ENCODE assay signal across 25 mouse cellular contexts in the genomic region with DNA sequence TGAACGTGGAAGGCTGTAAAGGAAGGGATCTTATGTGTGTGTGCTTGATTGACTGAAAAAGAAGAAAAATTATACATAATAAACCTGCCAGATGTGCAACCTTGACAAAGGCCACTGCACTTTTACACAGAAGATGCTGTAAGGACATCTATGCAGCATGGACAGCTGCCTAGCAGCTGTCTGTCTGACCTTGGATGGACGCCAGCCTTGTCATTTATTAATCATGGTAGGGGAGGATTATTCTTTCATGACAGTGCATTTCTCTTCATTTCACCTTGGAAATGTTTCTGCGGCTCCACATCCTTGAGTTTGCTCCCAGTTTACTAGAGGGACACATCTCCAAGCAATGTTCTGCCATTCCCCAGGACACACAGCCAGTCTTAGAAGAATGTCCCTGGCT. TPM values are rescaled to one million over a fixed set of nuclear protein-coding genes. Genes with fewer than 3 reads are reported as not detected.
A peak's percentile ranks its signal among the peaks of the same experiment; 100 is the strongest.
DNase-seq lines count a peak whose midpoint lies in the region; ATAC-seq and TF ChIP-seq lines count a peak whose summit lies in the region.
"Had no signal": no experiment of that assay in that cellular context is flagged by ENCODE, and none has a peak within 500 bp of the region (broad histone marks: within the 10 kb centered on the region; RNA-seq: fewer than 3 reads in every experiment).

No protein-coding gene starts in this region.

- ATAC-seq in kidney, embryonic 15.5 days (replicated peaks; ENCODE audit: low FRiP score) = no peak
- ATAC-seq: inflammation-experienced regulatory T-cells, adult 6 months; lung, postnatal 0 days; midbrain, embryonic 16.5 days had no signal

- H3K4me3 ChIP-seq in kidney, adult 2 months (ENCODE audit: insufficient read depth, low read depth, low read length) = no peak overlapping the region
- H3K4me3 ChIP-seq in kidney, embryonic 15.5 days (replicated peaks) = no peak overlapping the region
- H3K4me3 ChIP-seq in liver, adult 2 months (ENCODE audit: insufficient read depth, low read depth, low read length) = no peak overlapping the region
- H3K4me3 ChIP-seq: embryonic facial prominence, embryonic 12.5 days; erythroblast, embryonic 14.5 days; forebrain, embryonic 12.5 days; heart, embryonic 12.5 days; limb, embryonic 15.5 days; midbrain, embryonic 10.5 days; myocyte; neural tube, embryonic 13.5 days had no signal

- no peaks in the 10 kb centered on the region for H3K4me1 ChIP-seq in kidney, adult 2 months (ENCODE audit: control insufficient read depth, insufficient read depth, low read length)
- H3K4me1 ChIP-seq in kidney, embryonic 15.5 days = no peaks in the 10 kb centered on the region
- H3K4me1 ChIP-seq in liver, adult 2 months (ENCODE audit: control insufficient read depth, insufficient read depth, low read length) = no peaks in the 10 kb centered on the region; the same call in 1 of the 2 replicates
- H3K4me1 ChIP-seq: embryonic facial prominence, embryonic 12.5 days; heart, embryonic 12.5 days; limb, embryonic 15.5 days had no signal

- 65% methylated on average over 3 of the region's 3 CpGs for WGBS in kidney, adult 2 months
- WGBS in kidney, embryonic 15.5 days = 92% methylated on average over 3 of the region's 3 CpGs
- WGBS in liver, adult 2 months = 52% methylated on average over 3 of the region's 3 CpGs

- TF ChIP-seq CTCF in kidney, adult 2 months (conservative IDR thresholded peaks at IDR 0.05; ENCODE audit: insufficient read depth, insufficient read length, low read depth, low read length) = no peak
- no peak for TF ChIP-seq CTCF in liver, adult 2 months (IDR thresholded peaks at IDR 0.05; ENCODE audit: low read depth, low read length)

- no peak overlapping the region for H3K4me2 ChIP-seq in kidney, embryonic 15.5 days
- H3K4me2 ChIP-seq: embryonic facial prominence, embryonic 12.5 days; forebrain, embryonic 12.5 days; heart, embryonic 12.5 days; hindbrain, embryonic 14.5 days; limb, embryonic 15.5 days; neural tube, embryonic 13.5 days had no signal

- H3K9ac ChIP-seq in kidney, embryonic 15.5 days = no peak overlapping the region
- no peak overlapping the region for H3K9ac ChIP-seq in liver, adult 2 months (ENCODE audit: low read depth, low read length)
- H3K9ac ChIP-seq: embryonic facial prominence, embryonic 12.5 days; forebrain, embryonic 12.5 days; heart, embryonic 12.5 days; hindbrain, embryonic 14.5 days; limb, embryonic 15.5 days; neural tube, embryonic 13.5 days had no signal

- no peak for TF ChIP-seq POLR2A in kidney, adult 2 months (IDR thresholded peaks at IDR 0.05; ENCODE audit: low read depth, low read length)
- TF ChIP-seq POLR2A in liver, adult 2 months (IDR thresholded peaks at IDR 0.05; ENCODE audit: extremely low read depth, insufficient read depth, low read length) = no peak

- no peaks in the 10 kb centered on the region for H3K79me2 ChIP-seq in liver, adult 2 months (ENCODE audit: control insufficient read depth, insufficient read depth, low read length)

- no peaks in the 10 kb centered on the region for H3K9me3 ChIP-seq in kidney, embryonic 15.5 days (replicated peaks)
- H3K9me3 ChIP-seq: forebrain, embryonic 12.5 days; limb, embryonic 15.5 days had no signal

- DNase-seq in kidney, adult 2 months = peak; percentile 70
- DNase-seq in liver, adult 2 months (ENCODE audit: extremely low read depth, low read depth, low spot score) = peak; percentile 44
- no peak for DNase-seq in liver
- peak; percentile 32 for DNase-seq in adrenal gland, adult 8-10 months
- DNase-seq in urinary bladder, adult 2 months (ENCODE audit: low spot score) = no peak
- DNase-seq in gastrocnemius, adult 18-20 months (ENCODE audit: low spot score) = no peak
- DNase-seq: B cell, adult 2 months; cerebellum, adult 2 months; cerebellum, postnatal 25 days; gastrocnemius, postnatal 10 days; heart, postnatal 36 days; left cerebral cortex, postnatal 4 days had no signal

- no peaks in the 10 kb centered on the region for H3K36me3 ChIP-seq in kidney, adult 2 months (ENCODE audit: control insufficient read depth, insufficient read depth, low read length)
- peaks cover 54% of the 10 kb centered on the region for H3K36me3 ChIP-seq in kidney, embryonic 15.5 days
- H3K36me3 ChIP-seq in liver, adult 2 months (ENCODE audit: control insufficient read depth, insufficient read depth, low read length) = no peaks in the 10 kb centered on the region

- H3K27ac ChIP-seq in kidney, adult 2 months (ENCODE audit: insufficient read depth, low read depth, low read length) = no peak overlapping the region
- no peak overlapping the region for H3K27ac ChIP-seq in kidney, embryonic 15.5 days
- H3K27ac ChIP-seq in liver, adult 2 months (replicated peaks; ENCODE audit: insufficient read depth, low read depth, low read length) = no peak overlapping the region
- H3K27ac ChIP-seq: embryonic facial prominence, embryonic 12.5 days; forebrain, embryonic 12.5 days; hindbrain, embryonic 14.5 days; limb, embryonic 15.5 days; midbrain, embryonic 10.5 days; neural tube, embryonic 13.5 days had no signal

- no peaks in the 10 kb centered on the region for H3K27me3 ChIP-seq in kidney, adult 2 months (replicated peaks; ENCODE audit: control insufficient read depth, insufficient read depth, low read length)
- no peaks in the 10 kb centered on the region for H3K27me3 ChIP-seq in kidney, embryonic 15.5 days
- no peaks in the 10 kb centered on the region for H3K27me3 ChIP-seq in liver, adult 2 months (ENCODE audit: control insufficient read depth, insufficient read depth, low read length)
- H3K27me3 ChIP-seq: embryonic facial prominence, embryonic 12.5 days; forebrain, embryonic 12.5 days; heart, embryonic 12.5 days; limb, embryonic 15.5 days; neural tube, embryonic 13.5 days had no signal

RNA-seq across cellular contexts. Expression of gene BC048403, which starts 48.8 kb away (rescaled TPM):
- 5.2 and 5.5 TPM in 2 replicates for polyA plus RNA-seq in kidney, adult 2 months (2012; rRNA removed)
- 3.0 and 3.4 TPM in 2 replicates for polyA plus RNA-seq in kidney, embryonic 15.5 days (2015; fragmentation: Nextera tagmentation; extraction: Ambion mirVana)
- 0.92 and 1.9 TPM in 2 replicates for total RNA-seq in liver, adult 2 months (2014; rRNA removed)
- polyA plus RNA-seq in liver, adult 2 months (2012; rRNA removed) = 3.9 and 5.9 TPM in 2 replicates
- 10 to 100 TPM in 2 of 4 experiments, 1 to 10 TPM in 2; 7.3 to 13.3 (median 10.3) TPM for total RNA-seq in adrenal gland, adult 8-10 months (2022)
- polyA plus RNA-seq in urinary bladder, adult 2 months (2012; rRNA removed) = 5.7 and 6.6 TPM in 2 replicates
- 1 to 10 TPM; 1.4 to 1.8 TPM for total RNA-seq in gastrocnemius, adult 18-20 months (2021)

Comparison
In these comparisons a context has a peak if more than half of its experiments do, and no peak if none do; other contexts are left out.
1. DNase-seq: peak in kidney, adult 2 months (single experiment), liver, adult 2 months (single experiment) and adrenal gland, adult 8-10 months (single experiment); none in liver (single experiment), urinary bladder, adult 2 months (single experiment) and gastrocnemius, adult 18-20 months (single experiment).